Mouse (Mus musculus) cerebellum, adult 2 months (tissue): ENCODE data around the gene Gm13078. TPM values are rescaled to one million over a fixed set of nuclear protein-coding genes. Genes with fewer than 3 reads are reported as not detected.

Experiments
- DNase-seq, 2 experiments: peaks; one replicate each; pipeline ENCODE4 v3.0.0; 2021
- H3K27ac ChIP-seq: fragments of 200-500 bp; 2 replicates; pipeline ENCODE4 v1.5.1; 2012; ENCODE audit warnings: low read length, control low read depth, inconsistent platforms; ENCODE audit not compliant: insufficient read depth
- H3K27me3 ChIP-seq: fragments of 200-500 bp; 2 replicates; pipeline ENCODE4 v1.6.1; 2012; ENCODE audit warnings: inconsistent platforms, mild to moderate bottlenecking, low read length, moderate library complexity; ENCODE audit not compliant: control insufficient read depth, insufficient read depth
- H3K4me1 ChIP-seq: fragments of 200-500 bp; 2 replicates; pipeline ENCODE4 v1.6.1; 2011; ENCODE audit warnings: low read length; ENCODE audit not compliant: control insufficient read depth, insufficient read depth
- H3K4me3 ChIP-seq: fragments of 200-500 bp; replicated peaks from 2 replicates; pipeline ENCODE3; 2011; ENCODE audit warnings: mild to moderate bottlenecking, low read depth, low read length, control low read depth; ENCODE audit not compliant: insufficient read depth
- CTCF ChIP-seq: fragments of 200-500 bp; IDR thresholded peaks from 2 replicates; pipeline ENCODE4 v1.5.1; 2011; ENCODE audit warnings: low read depth, mild to moderate bottlenecking, control low read depth, low read length, moderate library complexity, borderline replicate concordance; ENCODE audit not compliant: insufficient read depth
- POLR2A ChIP-seq: fragments of 200-500 bp; IDR thresholded peaks from 2 replicates; pipeline ENCODE4 v1.6.1; 2011; ENCODE audit warnings: low read length, control low read depth, borderline replicate concordance; ENCODE audit not compliant: insufficient read depth
- WGBS: fragments of 180-500 bp; shearing (Covaris S2); methylation state at CpG from one replicate; pipeline ENCODE4 v1.1.7; 2018; 5-methylcytosine and 5-hydroxymethylcytosine counted together
- polyA plus RNA-seq: library from polyadenylated mRNA; depleted of rRNA; stranded (reverse); fragments of >200 nt; gene quantifications from 2 replicates; pipeline ENCODE4 v1.2.3, GENCODE M21; 2012; rRNA removed

Gm13078 gene
- polyA plus RNA-seq: not detected in 2 replicates

DNA sequence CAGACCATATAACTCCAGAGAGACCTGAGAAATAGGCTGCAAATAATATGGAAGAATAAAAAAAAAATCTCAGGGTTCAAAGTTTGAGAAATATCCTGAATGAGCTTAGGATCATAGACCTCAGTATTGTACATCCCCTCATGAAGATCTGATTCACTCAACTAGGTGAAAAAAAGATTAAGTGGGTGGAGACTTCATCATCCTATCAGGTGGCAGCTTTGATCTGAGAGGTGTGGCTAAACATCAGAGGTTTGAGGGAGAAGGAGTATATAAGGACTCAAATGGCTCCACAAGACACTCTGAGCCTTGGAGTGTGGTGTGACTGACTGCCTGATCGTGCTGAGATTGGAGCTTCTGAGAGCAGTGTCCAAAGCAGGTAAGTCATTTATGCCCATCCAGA, at the start of gene Gm13078:
Gene Gm13078 (plus strand): TSS at position 301 of the 400 bp plus-strand sequence.
- no peak for DNase-seq
- Histone ChIP-seq H3K4me3 (no peak within 1 kb of the TSS), H3K27ac (no peak within 1 kb of the TSS), H3K4me1 (no peaks in the 10 kb centered on the region), H3K27me3 (no peaks in the 10 kb centered on the region)
- TF ChIP-seq CTCF: no peak
- 87% methylated on average over 1 of the region's 1 CpGs for WGBS

DNA sequence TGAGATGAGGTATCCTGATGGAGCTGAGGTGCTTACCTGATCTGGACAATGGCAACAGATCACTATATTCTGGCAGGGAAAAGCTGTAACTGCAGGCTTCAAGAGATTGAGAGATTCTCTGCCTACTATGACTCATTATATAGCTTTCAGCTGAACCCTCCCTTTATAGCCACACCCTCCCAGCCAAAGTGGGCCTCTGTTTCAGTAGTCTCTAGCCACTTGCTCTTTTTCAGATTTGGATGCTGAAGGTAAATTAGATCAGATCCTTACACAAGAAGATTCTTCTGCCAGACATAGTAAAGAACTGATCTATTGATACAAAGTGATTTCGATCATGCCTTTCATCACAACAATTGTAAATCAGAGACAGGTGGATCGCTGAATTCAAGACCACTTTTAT, 16.6 kb upstream of the Gm13078 start, which contains the start of gene Gm13089:
Gene Gm13089 (minus strand): TSS at position 101 of the 400 bp plus-strand sequence.
- Histone ChIP-seq H3K27ac (no peak within 1 kb of the TSS), H3K4me3 (no peak within 1 kb of the TSS)
- no peak for TF ChIP-seq POLR2A
- no peak for TF ChIP-seq CTCF

More for the DNA sequence above, 16.6 kb upstream of the Gm13078 start, which contains the start of gene Gm13089:
- WGBS: 81% methylated on average over 2 of the region's 2 CpGs
- Histone ChIP-seq H3K4me1 (no peaks in the 10 kb centered on the region), H3K27me3 (no peaks in the 10 kb centered on the region)
- DNase-seq: no peak

Other genes with a start within 250 kb of the Gm13078 start
- not detected in 2 replicates for gene Gm13043, start 208.1 kb upstream of the Gm13078 start, polyA plus RNA-seq
- gene Gm13040, start 183.5 kb upstream of the Gm13078 start, polyA plus RNA-seq: not detected in 2 replicates
- gene BC080695, start 167.8 kb upstream of the Gm13078 start, polyA plus RNA-seq: not detected in 2 replicates
- not detected in 2 replicates for gene Gm13057, start 167.7 kb upstream of the Gm13078 start, polyA plus RNA-seq
- not detected in 2 replicates for gene Gm13083, start 104.5 kb upstream of the Gm13078 start, polyA plus RNA-seq
- not detected in 2 replicates for gene Gm13088, start 62.2 kb upstream of the Gm13078 start, polyA plus RNA-seq
- gene Gm13089, start 16.7 kb upstream of the Gm13078 start, polyA plus RNA-seq: not detected in 2 replicates
- not detected in 2 replicates for gene Gm13023, start 69.9 kb downstream of the Gm13078 start, polyA plus RNA-seq
- not detected in 2 replicates for gene Gm13084, start 96.6 kb downstream of the Gm13078 start, polyA plus RNA-seq
- gene Gm13103, start 127.0 kb downstream of the Gm13078 start, polyA plus RNA-seq: not detected in 2 replicates
- gene Pramef6, start 180.9 kb downstream of the Gm13078 start, polyA plus RNA-seq: not detected in 2 replicates
- not detected in 2 replicates for gene Pramef25, start 231.6 kb downstream of the Gm13078 start, polyA plus RNA-seq
- not detected in 2 replicates for gene Gm13101, start 247.5 kb downstream of the Gm13078 start, polyA plus RNA-seq